Mouse (Mus musculus) kidney, adult 2 months (tissue): ENCODE data around the gene Zscan10.

Experiments
- CTCF ChIP-seq: fragments of 200-500 bp; conservative IDR thresholded peaks from 2 replicates; pipeline ENCODE4 v1.5.1; 2011; ENCODE audit warnings: low read depth, mild to moderate bottlenecking, control low read depth, low read length, moderate library complexity, mixed read lengths; ENCODE audit not compliant: insufficient read depth, insufficient read length
- POLR2A ChIP-seq: fragments of 200-500 bp; IDR thresholded peaks from one replicate; pipeline ENCODE4 v1.6.1; 2011; ENCODE audit warnings: low read depth, low read length, control low read depth

- TF ChIP-seq CTCF (no peak), POLR2A (no peak)
Observed at GRCm38 (mm10) chr17:23568370-23568769, 32.3 kb upstream of the Zscan10 start.
